Mouse (Mus musculus) limb, embryonic 10.5 days (tissue): ENCODE data around the gene Slc6a19. TPM values are rescaled to one million over a fixed set of nuclear protein-coding genes. Genes with fewer than 3 reads are reported as not detected.
"Not testable (repeated sequence)": the region's sequence is repeated elsewhere in the genome, so short reads cannot be mapped to it uniquely, and the experiment has no call there.

Source experiments
- DNase-seq: peaks from one replicate; pipeline ENCODE4 v3.0.0-alpha.2; 2017; ENCODE audit warnings: low spot score
- H3K27ac ChIP-seq: fragments of 300-500 bp; sonication (generic); 2 replicates; pipeline ENCODE4 v1.5.1; 2016; ENCODE audit warnings: mild to moderate bottlenecking
- H3K27me3 ChIP-seq: fragments of 300-500 bp; sonication (generic); 2 replicates; pipeline ENCODE4 v1.6.1; 2016; ENCODE audit warnings: low read depth, mild to moderate bottlenecking; ENCODE audit not compliant: poor library complexity, severe bottlenecking
- H3K36me3 ChIP-seq: fragments of 300-500 bp; sonication (generic); 2 replicates; pipeline ENCODE4 v1.6.1; 2016; ENCODE audit warnings: mild to moderate bottlenecking, moderate library complexity
- H3K4me1 ChIP-seq: fragments of 300-500 bp; sonication (generic); 2 replicates; pipeline ENCODE4 v1.6.1; 2016
- H3K4me3 ChIP-seq: fragments of 300-500 bp; sonication (generic); 2 replicates; pipeline ENCODE4 v1.5.1; 2016; ENCODE audit warnings: mild to moderate bottlenecking, moderate library complexity
- H3K9me3 ChIP-seq: fragments of 300-500 bp; sonication (generic); replicated peaks from 2 replicates; pipeline ENCODE4 v1.6.1; 2016; ENCODE audit warnings: mild to moderate bottlenecking
- WGBS: fragments of 180-500 bp; shearing (Covaris S2); methylation state at CpG from one replicate; pipeline ENCODE4 v1.1.7; 2016; 5-methylcytosine and 5-hydroxymethylcytosine counted together
- polyA plus RNA-seq: library from polyadenylated mRNA; unstranded; fragments of >200 nt; fragmentation: Nextera tagmentation; extraction: Ambion mirVana; gene quantifications from 2 replicates; pipeline ENCODE4 v1.2.1, GENCODE M21; 2016

Gene Slc6a19
- not detected in 2 replicates for polyA plus RNA-seq

DNA sequence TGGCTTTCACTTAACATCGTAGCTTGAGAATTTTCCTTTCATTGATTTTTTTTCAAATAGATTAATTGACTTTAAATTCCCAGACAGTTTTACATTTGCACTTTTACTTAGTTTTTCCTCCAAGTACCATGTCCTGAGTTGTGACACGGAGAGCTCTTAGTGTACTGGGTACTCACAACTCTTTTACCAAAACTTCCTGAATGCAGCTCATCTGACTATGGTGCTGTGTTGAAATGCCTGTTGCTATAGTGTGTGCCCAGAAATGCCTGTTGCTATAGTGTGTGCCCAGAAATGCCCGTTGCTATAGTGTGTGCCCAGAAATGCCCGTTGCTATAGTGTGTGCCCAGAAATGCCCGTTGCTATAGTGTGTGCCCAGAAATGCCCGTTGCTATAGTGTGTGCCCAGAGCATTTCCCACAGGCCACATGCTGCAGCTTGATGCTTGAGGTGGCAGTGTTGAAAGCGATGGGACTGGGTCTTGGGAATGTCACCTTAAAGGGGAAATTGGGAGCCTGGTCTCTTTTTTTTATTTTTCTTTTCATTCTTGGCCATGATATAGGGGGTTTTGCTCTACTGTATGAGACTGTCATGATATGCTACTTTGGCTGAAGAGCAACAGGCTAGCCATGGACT, at the start of gene Slc6a19:
Slc6a19 (minus strand) TSS at position 172 of the 632 bp plus-strand sequence.
- no peak for DNase-seq
- H3K9me3 ChIP-seq = no peaks in the 10 kb centered on the region
- no peaks in the 10 kb centered on the region for H3K4me1 ChIP-seq
- H3K4me3 ChIP-seq = no peak within 1 kb of the TSS
- H3K27me3 ChIP-seq = no peaks in the 10 kb centered on the region
- H3K27ac ChIP-seq = no peak within 1 kb of the TSS
- H3K36me3 ChIP-seq = no peaks in the 10 kb centered on the region
- WGBS = 94% methylated on average over 7 of the region's 7 CpGs

DNA sequence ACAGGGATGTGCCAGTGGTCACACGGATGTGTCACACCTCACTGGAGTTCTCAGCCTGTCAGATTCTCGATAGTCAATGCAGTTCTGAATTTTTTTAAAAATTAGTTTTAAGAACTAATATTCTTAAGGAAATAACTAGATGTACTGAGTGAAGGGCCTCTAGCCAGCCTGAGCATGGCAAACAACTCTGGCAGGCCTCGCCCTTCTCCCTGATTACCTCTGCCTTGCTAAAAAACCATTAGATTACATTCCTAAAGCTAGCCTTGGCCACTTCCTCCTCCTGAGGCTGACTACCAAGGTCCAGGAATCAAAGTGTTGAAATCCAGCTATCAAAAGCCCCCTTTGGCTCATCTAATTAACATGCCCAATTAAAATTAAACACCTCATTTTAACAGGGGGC, 46.6 kb upstream of the Slc6a19 start:
- H3K9me3 ChIP-seq = no peaks in the 10 kb centered on the region
- no peak for DNase-seq
- 96% methylated on average over 3 of the region's 3 CpGs for WGBS
- H3K4me3 ChIP-seq = no peak overlapping the region
- H3K36me3 ChIP-seq = no peaks in the 10 kb centered on the region
- peaks cover 25% of the 10 kb centered on the region for H3K27me3 ChIP-seq
- peaks cover 26% of the 10 kb centered on the region for H3K4me1 ChIP-seq
- H3K27ac ChIP-seq = no peak overlapping the region

DNA sequence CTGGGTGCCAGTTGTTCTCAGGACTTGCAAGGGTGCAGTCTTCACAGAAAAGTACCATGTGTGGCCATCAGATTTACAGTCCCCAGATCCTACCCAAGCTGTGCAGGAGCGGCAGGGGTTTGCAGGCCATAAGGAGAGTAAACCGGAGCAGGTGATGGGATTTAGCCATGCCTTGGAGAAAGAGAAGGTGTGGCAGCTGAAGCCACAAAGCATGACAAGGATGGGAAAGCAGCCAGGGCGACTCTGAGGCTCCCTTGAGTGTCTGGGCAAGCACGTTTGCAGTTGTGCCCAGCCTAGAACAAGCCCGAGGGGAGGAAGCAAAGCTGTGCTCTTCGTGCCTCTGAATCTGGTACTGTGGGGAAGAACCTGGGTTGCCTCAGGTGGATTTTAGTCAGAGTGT, 45.8 kb upstream of the Slc6a19 start:
- no peaks in the 10 kb centered on the region for H3K9me3 ChIP-seq

DNA sequence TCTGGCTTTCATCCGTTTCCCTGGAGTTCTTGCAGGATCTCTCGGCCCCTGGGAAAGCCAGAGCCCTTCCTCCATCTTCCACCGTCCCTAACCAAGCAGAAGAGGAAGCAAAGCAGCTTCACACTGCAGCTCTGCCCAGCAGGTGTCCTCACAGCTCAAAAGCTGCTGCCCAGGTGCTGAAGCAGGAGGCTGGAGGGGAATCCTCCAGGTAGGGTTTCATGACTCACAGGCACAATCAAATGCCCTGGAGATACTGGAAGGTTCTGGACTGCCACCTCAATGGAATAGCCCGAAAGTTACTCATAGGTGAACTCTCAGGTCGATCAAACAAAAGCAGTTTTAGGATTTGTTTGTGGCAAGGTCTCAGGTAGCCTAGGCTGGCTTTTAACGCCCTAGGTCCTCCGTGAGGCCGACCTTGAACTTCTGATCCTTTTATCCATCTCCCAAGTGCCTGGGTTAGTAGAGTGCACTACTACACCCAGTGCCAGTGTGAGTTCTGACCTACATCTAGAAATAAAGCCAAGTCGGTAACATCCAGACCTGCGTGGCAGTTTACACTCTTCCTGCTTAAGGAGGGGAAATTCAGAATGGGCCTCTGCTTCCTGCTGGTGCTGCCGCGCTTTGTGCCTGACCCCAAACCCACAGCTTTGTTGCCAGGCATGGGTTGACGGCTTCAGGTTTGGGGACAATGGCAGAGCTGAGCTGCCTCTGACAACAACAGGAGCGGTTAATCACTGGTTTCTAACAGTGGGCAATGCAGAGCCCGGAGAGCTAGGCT, 44.2 kb upstream of the Slc6a19 start:
- Histone ChIP-seq H3K27ac (peak overlapping the region; percentile 37; the same call in 1 of the 2 replicates), H3K4me3 (no peak overlapping the region), H3K4me1 (peaks cover 26% of the 10 kb centered on the region), H3K27me3 (peaks cover 25% of the 10 kb centered on the region), H3K9me3 (no peaks in the 10 kb centered on the region), H3K36me3 (no peaks in the 10 kb centered on the region)
- 44% methylated on average over 15 of the region's 15 CpGs for WGBS
- no peak for DNase-seq

More for the DNA sequence above, 45.8 kb upstream of the Slc6a19 start:
- peaks cover 25% of the 10 kb centered on the region for H3K27me3 ChIP-seq
- H3K4me1 ChIP-seq = peaks cover 26% of the 10 kb centered on the region
- no peak overlapping the region for H3K27ac ChIP-seq
- no peak for DNase-seq
- no peaks in the 10 kb centered on the region for H3K36me3 ChIP-seq
- 66% methylated on average over 6 of the region's 6 CpGs for WGBS
- no peak overlapping the region for H3K4me3 ChIP-seq

- WGBS = 76% methylated on average over 3 of the region's 3 CpGs
- no peak for DNase-seq
- Histone ChIP-seq H3K27ac (no peak overlapping the region), H3K27me3 (peaks cover 7% of the 10 kb centered on the region), H3K36me3 (no peaks in the 10 kb centered on the region), H3K4me3 (no peak overlapping the region), H3K9me3 (no peaks in the 10 kb centered on the region), H3K4me1 (peaks cover 11% of the 10 kb centered on the region)
Observed at GRCm38 (mm10) chr13:73743662-73744061, 39.0 kb upstream of the Slc6a19 start.

GRCm38 (mm10) chr13:73742944-73743343, 38.3 kb upstream of the Slc6a19 start:
- H3K27ac ChIP-seq = no peak overlapping the region
- no peaks in the 10 kb centered on the region for H3K27me3 ChIP-seq
- no peak overlapping the region for H3K4me3 ChIP-seq
- 55% methylated on average over 4 of the region's 4 CpGs for WGBS
- peaks cover 6% of the 10 kb centered on the region for H3K4me1 ChIP-seq
- DNase-seq = no peak
- H3K9me3 ChIP-seq = no peaks in the 10 kb centered on the region
- H3K36me3 ChIP-seq = no peaks in the 10 kb centered on the region

- H3K27me3 ChIP-seq, DNase-seq, H3K27ac ChIP-seq, H3K4me1 ChIP-seq, H3K4me3 ChIP-seq, H3K9me3 ChIP-seq, H3K36me3 ChIP-seq: not testable (repeated sequence)
- WGBS = 35% methylated on average over 2 of the region's 2 CpGs
Observed at GRCm38 (mm10) chr13:73740399-73740944, 35.8 kb upstream of the Slc6a19 start.

DNA sequence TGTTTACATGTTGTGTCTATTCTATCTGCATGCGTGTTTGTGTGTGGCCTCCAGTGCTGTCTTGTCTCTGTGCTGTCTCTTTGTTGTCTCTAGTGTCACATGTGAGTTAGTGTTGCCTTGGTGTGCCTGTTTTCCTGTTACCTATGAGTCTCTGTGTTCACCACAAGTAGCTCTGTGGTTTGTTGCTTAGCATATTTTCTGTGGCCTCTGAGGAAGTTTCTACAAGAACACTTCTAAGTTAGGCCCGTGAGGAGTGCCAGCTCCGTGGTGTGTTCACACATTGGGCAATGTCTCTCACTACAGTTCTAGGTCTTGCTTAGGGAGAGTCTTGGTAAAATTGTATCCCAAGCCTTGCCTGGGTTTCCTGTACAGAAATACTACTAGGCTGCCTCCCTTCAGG, 32.3 kb upstream of the Slc6a19 start:
- Histone ChIP-seq H3K4me1 (peaks cover 14% of the 10 kb centered on the region), H3K4me3 (no peak overlapping the region), H3K27me3 (peaks cover 35% of the 10 kb centered on the region), H3K36me3 (no peaks in the 10 kb centered on the region), H3K9me3 (no peaks in the 10 kb centered on the region), H3K27ac (no peak overlapping the region)
- whole genome bisulfite sequencing = 85% methylated on average over 3 of the region's 3 CpGs
- DNase-seq = no peak

- peaks cover 14% of the 10 kb centered on the region for H3K4me1 ChIP-seq
- peaks cover 44% of the 10 kb centered on the region for H3K27me3 ChIP-seq
- no peaks in the 10 kb centered on the region for H3K9me3 ChIP-seq
- no peak overlapping the region for H3K4me3 ChIP-seq
- DNase-seq = no peak
- H3K27ac ChIP-seq = no peak overlapping the region
- H3K36me3 ChIP-seq = no peaks in the 10 kb centered on the region
- WGBS = 77% methylated on average over 2 of the region's 2 CpGs
Observed at GRCm38 (mm10) chr13:73735928-73736327, 31.3 kb upstream of the Slc6a19 start.

DNA sequence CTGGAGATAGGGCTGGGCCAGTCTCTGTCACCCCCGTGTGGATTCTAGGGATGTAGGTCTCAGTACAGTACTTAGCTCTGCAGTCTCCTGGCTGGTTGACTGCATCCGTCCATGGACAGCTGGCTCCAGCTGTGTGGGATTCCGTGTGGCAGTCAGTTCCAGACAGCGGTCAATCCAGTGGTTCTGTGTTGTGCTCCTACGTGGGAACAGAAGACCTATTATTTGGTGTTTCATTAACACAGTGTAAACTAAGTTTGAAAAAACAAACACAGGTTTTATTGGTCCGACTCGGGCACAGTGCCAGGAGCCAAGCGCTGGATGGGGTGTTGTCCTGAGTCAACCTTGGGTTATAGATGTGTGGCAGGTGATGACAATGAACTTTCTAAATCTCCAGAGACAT, 30.6 kb upstream of the Slc6a19 start:
- WGBS = 80% methylated on average over 8 of the region's 8 CpGs
- Histone ChIP-seq H3K27me3 (peaks cover 47% of the 10 kb centered on the region), H3K36me3 (no peaks in the 10 kb centered on the region), H3K4me3 (no peak overlapping the region), H3K27ac (no peak overlapping the region), H3K4me1 (peaks cover 14% of the 10 kb centered on the region), H3K9me3 (no peaks in the 10 kb centered on the region)
- DNase-seq = no peak

GRCm38 (mm10) chr13:73734379-73734778, 29.7 kb upstream of the Slc6a19 start:
- Histone ChIP-seq H3K36me3 (no peaks in the 10 kb centered on the region), H3K9me3 (no peaks in the 10 kb centered on the region), H3K27ac (no peak overlapping the region), H3K4me1 (peaks cover 14% of the 10 kb centered on the region), H3K27me3 (peaks cover 56% of the 10 kb centered on the region), H3K4me3 (no peak overlapping the region)
- 91% methylated on average over 1 of the region's 1 CpGs for WGBS
- no peak for DNase-seq

- WGBS = 4% methylated on average over 48 of the region's 48 CpGs
- Histone ChIP-seq H3K4me3 (peak within 1 kb of the TSS; percentile 62), H3K27me3 (peaks cover 57% of the 10 kb centered on the region), H3K4me1 (peaks cover 14% of the 10 kb centered on the region), H3K9me3 (no peaks in the 10 kb centered on the region), H3K36me3 (no peaks in the 10 kb centered on the region), H3K27ac (peak within 1 kb of the TSS; percentile 78)
- DNase-seq = peak; percentile 76
Observed at GRCm38 (mm10) chr13:73732742-73733700, 28.4 kb upstream of the Slc6a19 start, which contains the start of gene Slc12a7. Gene Slc12a7 (plus strand): TSS chr13:73733094.
